Mouse (Mus musculus) layer of hippocampus, postnatal 36 days (tissue): ENCODE results near the gene Mdm4. TPM values are rescaled to one million over a fixed set of nuclear protein-coding genes. Genes with fewer than 3 reads are reported as not detected.
"Not testable (repeated sequence)": the region's sequence is repeated elsewhere in the genome, so short reads cannot be mapped to it uniquely, and the experiment has no call there.

Source experiments
- DNase-seq, 2 experiments: peaks; one replicate each; pipeline ENCODE4 v3.0.0; 2022
- total RNA-seq, 2 experiments: library from RNA; stranded (reverse); gene quantifications; 2 replicates each; pipeline ENCODE4 v1.2.3; 2021

Gene Mdm4
- total RNA-seq, 2 experiments from 2014 or later: 86.0 to 101 TPM

GRCm38 (mm10) chr1:133019312-133019711, 11.0 kb downstream of the Mdm4 start:
- DNase-seq: no peak

GRCm38 (mm10) chr1:133018580-133018979, 11.8 kb downstream of the Mdm4 start:
- DNase-seq: no peak

- no peak for DNase-seq
These were observed 13.5 kb downstream of the Mdm4 start for GRCm38 (mm10) chr1:133016775-133017428.

- no peak for DNase-seq
These were observed 16.2 kb downstream of the Mdm4 start for GRCm38 (mm10) chr1:133014196-133014595.

GRCm38 (mm10) chr1:133013331-133013730, 17.0 kb downstream of the Mdm4 start:
- no peak for DNase-seq

GRCm38 (mm10) chr1:133011955-133012841, 18.2 kb downstream of the Mdm4 start:
- no peak for DNase-seq

GRCm38 (mm10) chr1:133006571-133006970, 23.8 kb downstream of the Mdm4 start:
- DNase-seq: no peak

- DNase-seq: no peak
These were observed 30.0 kb downstream of the Mdm4 start for GRCm38 (mm10) chr1:133000347-133000746.

- peak in 1 of 2 experiments; percentile 16 for DNase-seq
These were observed 38.8 kb downstream of the Mdm4 start for GRCm38 (mm10) chr1:132991580-132991979.

- DNase-seq: no peak
These were observed 39.6 kb downstream of the Mdm4 start for GRCm38 (mm10) chr1:132990733-132991132.

- DNase-seq: not testable (repeated sequence)
These were observed 41.6 kb downstream of the Mdm4 start for GRCm38 (mm10) chr1:132988556-132989459.

- peak; percentile 55 to 61 for DNase-seq
These were observed 47.6 kb downstream of the Mdm4 start for GRCm38 (mm10) chr1:132982728-132983127.

GRCm38 (mm10) chr1:132981232-132981631, 49.1 kb downstream of the Mdm4 start:
- no peak for DNase-seq

- DNase-seq: no peak
These were observed 53.0 kb downstream of the Mdm4 start for GRCm38 (mm10) chr1:132977402-132977801.

GRCm38 (mm10) chr1:132968659-132969058, 61.7 kb downstream of the Mdm4 start:
- peak in 1 of 2 experiments; percentile 28 for DNase-seq

- no peak for DNase-seq
These were observed 65.7 kb downstream of the Mdm4 start for GRCm38 (mm10) chr1:132964691-132965090.

GRCm38 (mm10) chr1:132964106-132964505, 66.3 kb downstream of the Mdm4 start:
- DNase-seq: no peak

GRCm38 (mm10) chr1:132961751-132962150, 68.6 kb downstream of the Mdm4 start:
- no peak for DNase-seq

GRCm38 (mm10) chr1:132956809-132957208, 73.6 kb downstream of the Mdm4 start:
- no peak for DNase-seq

- DNase-seq: no peak
These were observed 82.5 kb downstream of the Mdm4 start for GRCm38 (mm10) chr1:132947811-132948210.

- no peak for DNase-seq
These were observed 84.5 kb downstream of the Mdm4 start for GRCm38 (mm10) chr1:132945826-132946225.

- peak in 1 of 2 experiments; percentile 68 for DNase-seq
These were observed 91.4 kb downstream of the Mdm4 start for GRCm38 (mm10) chr1:132938975-132939374.
